Mouse (Mus musculus) forebrain, embryonic 15.5 days (tissue): Measurements from ENCODE around the gene Spata31d1d. TPM values are rescaled to one million over a fixed set of nuclear protein-coding genes. Genes with fewer than 3 reads are reported as not detected.
"Not testable (repeated sequence)": the region's sequence is repeated elsewhere in the genome, so short reads cannot be mapped to it uniquely, and the experiment has no call there.

Source experiments
- ATAC-seq: fragments of 200-750 bp; cut with Nextera tagmentation; replicated peaks from 2 replicates; pipeline ENCODE4 v1.8.0; 2017; ENCODE audit warnings: mild to moderate bottlenecking, moderate TSS enrichment, moderate library complexity
- H3K27ac ChIP-seq: fragments of 300-500 bp; sonication (generic); replicated peaks from 2 replicates; pipeline ENCODE4 v1.5.1; 2015; ENCODE audit warnings: mild to moderate bottlenecking, inconsistent platforms
- H3K27me3 ChIP-seq: fragments of 300-500 bp; sonication (generic); 2 replicates; pipeline ENCODE4 v1.6.1; 2015; ENCODE audit warnings: inconsistent platforms
- H3K36me3 ChIP-seq: fragments of 300-500 bp; sonication (generic); 2 replicates; pipeline ENCODE4 v1.6.1; 2015; ENCODE audit warnings: mild to moderate bottlenecking, inconsistent platforms
- H3K4me1 ChIP-seq: fragments of 300-500 bp; sonication (generic); 2 replicates; pipeline ENCODE4 v1.6.1; 2015; ENCODE audit warnings: inconsistent platforms
- H3K4me2 ChIP-seq: fragments of 300-500 bp; sonication (generic); replicated peaks from 2 replicates; pipeline ENCODE4 v1.6.1; 2015; ENCODE audit warnings: mild to moderate bottlenecking, inconsistent platforms
- H3K4me3 ChIP-seq: fragments of 300-500 bp; sonication (generic); 2 replicates; pipeline ENCODE4 v1.5.1; 2015; ENCODE audit warnings: mild to moderate bottlenecking, inconsistent platforms
- H3K9ac ChIP-seq: fragments of 300-500 bp; sonication (generic); replicated peaks from 2 replicates; pipeline ENCODE4 v1.6.1; 2015; ENCODE audit warnings: mild to moderate bottlenecking, inconsistent platforms
- H3K9me3 ChIP-seq: fragments of 300-500 bp; sonication (generic); 2 replicates; pipeline ENCODE4 v1.6.1; 2016; ENCODE audit warnings: inconsistent platforms
- WGBS: fragments of 180-500 bp; shearing (Covaris S2); methylation state at CpG from one replicate; pipeline ENCODE4 v1.1.7; 2015; ENCODE audit warnings: mixed read lengths; 5-methylcytosine and 5-hydroxymethylcytosine counted together
- polyA plus RNA-seq: library from polyadenylated mRNA; unstranded; fragments of >200 nt; fragmentation: Nextera tagmentation; extraction: Ambion mirVana; gene quantifications from 2 replicates; pipeline ENCODE4 v1.2.1, GENCODE M21; 2015

The Spata31d1d gene
- polyA plus RNA-seq, 1 experiment from 2014 or later, result not detected

DNA sequence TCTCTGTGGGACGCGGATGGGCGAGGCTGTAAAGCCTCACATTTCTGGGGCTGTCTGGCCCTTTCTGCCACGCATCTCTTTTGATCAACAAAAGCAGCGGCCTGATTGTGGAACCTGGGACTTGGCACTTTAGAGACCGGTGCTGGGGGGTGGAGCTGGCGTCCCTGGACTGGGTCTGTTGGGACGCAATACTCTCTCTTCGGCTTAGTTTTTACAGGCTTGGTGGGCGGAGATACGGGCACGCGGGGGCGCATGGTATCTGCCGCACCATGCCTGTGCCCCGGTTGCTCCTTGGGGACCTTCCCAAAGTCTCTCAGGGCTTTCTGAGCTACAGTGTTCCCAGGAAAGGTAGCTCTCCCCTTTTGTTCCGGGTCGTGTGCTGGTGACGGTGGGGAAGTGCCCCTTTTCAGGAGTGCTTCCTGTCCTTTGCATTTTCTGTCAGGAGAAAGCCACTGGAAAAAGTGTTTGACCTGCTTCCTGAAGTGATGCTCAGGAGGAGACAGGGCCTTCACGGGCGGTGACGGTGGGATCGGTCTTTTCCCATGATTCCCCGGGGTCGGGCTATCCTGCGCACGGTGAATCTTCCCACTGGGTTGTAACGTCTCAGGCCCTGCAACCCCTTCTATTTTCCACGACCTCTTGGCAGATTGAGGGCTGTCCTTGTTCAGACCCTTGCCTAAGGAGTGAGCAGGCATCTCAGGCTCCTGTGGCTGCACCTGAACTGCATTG lies 5.2 kb downstream of the Spata31d1d start:
- Histone ChIP-seq H3K36me3 (no peaks in the 10 kb centered on the region), H3K9me3 (no peaks in the 10 kb centered on the region), H3K27ac (no peak overlapping the region), H3K27me3 (no peaks in the 10 kb centered on the region), H3K4me2 (peak overlapping the region; percentile 36), H3K4me1 (0 out of 2 replicates have a peak, but pooled peaks cover 4% of the 10 kb centered on the region), H3K9ac (peak overlapping the region; percentile 16; the same call in 1 of the 2 replicates), H3K4me3 (0 out of 2 replicates have a peak overlapping the region, but pooled peaks have one; percentile 2)
- no peak for ATAC-seq
- 32% methylated on average over 29 of the region's 29 CpGs for WGBS

GRCm38 (mm10) chr13:59722089-59722488 lies 9.5 kb downstream of the Spata31d1d start:
- not testable (repeated sequence) for H3K4me3 ChIP-seq, H3K27me3 ChIP-seq, H3K4me2 ChIP-seq, H3K9ac ChIP-seq, H3K27ac ChIP-seq, H3K9me3 ChIP-seq, H3K36me3 ChIP-seq, H3K4me1 ChIP-seq, ATAC-seq
- 89% methylated on average over 1 of the region's 1 CpGs for WGBS

- Histone ChIP-seq H3K9me3 (no peaks in the 10 kb centered on the region), H3K36me3 (no peaks in the 10 kb centered on the region), H3K27me3 (no peaks in the 10 kb centered on the region), H3K4me3 (no peak overlapping the region), H3K4me1 (no peaks in the 10 kb centered on the region), H3K27ac (no peak overlapping the region), H3K4me2 (no peak overlapping the region), H3K9ac (no peak overlapping the region)
- ATAC-seq, result no peak
- 90% methylated on average over 1 of the region's 1 CpGs for WGBS
Measured at GRCm38 (mm10) chr13:59719475-59719874, 12.1 kb downstream of the Spata31d1d start.

DNA sequence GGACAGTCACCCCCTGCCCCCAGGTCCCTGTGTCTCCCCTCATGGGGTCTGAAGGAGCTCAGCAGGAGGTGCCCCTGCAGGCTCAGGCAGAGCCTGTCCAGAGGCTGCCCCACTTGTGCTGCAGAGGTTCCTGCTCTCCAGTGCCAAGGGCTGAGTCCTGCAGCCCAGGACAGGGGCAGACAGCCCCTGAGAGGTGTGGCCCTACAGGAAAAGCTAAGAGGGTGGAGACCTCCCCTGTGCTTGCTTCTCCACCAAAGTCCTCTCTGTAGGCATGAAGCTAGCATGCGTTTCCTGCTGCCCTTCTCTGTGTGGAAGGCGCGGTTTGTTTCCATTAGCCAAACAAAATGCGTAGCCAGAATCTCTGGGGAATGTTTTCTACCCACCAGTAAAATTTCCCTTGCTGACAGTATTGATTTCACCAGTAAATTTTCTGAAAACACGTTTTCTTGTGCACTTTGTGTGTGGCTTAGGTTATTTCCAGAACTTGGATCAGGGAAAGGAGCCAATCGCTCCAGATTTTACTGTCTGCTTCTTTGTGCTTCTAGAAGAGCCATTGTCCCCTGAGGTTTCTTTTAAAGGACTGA lies 12.6 kb downstream of the Spata31d1d start:
- not testable (repeated sequence) for H3K4me1 ChIP-seq, H3K4me3 ChIP-seq, H3K9me3 ChIP-seq, H3K27me3 ChIP-seq, H3K9ac ChIP-seq, H3K27ac ChIP-seq, ATAC-seq, H3K4me2 ChIP-seq, H3K36me3 ChIP-seq
- WGBS, result 37% methylated on average over 6 of the region's 6 CpGs

DNA sequence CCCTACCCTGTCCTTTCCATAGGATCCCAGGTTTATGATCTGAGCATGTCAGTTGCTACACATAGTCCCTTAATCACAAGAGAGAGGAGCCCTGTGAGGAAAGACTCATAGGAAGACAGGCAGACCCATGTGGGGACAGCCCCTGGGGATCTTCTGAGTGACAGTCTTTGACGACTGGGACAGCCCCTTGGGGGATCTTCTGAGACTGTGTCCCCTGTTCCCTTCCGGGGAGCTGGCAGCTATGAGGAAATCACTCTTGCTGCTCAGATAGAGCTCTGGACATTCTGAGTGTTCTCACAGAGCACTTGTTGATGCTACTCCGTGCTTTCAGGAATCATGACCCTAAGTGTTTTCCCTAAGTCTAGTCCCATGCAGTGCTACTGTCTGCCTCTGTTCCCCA lies 17.8 kb downstream of the Spata31d1d start:
- WGBS, result 51% methylated on average over 3 of the region's 3 CpGs
- Histone ChIP-seq H3K27ac (no peak overlapping the region), H3K9me3 (no peaks in the 10 kb centered on the region), H3K4me2 (no peak overlapping the region), H3K9ac (no peak overlapping the region), H3K27me3 (no peaks in the 10 kb centered on the region), H3K4me1 (no peaks in the 10 kb centered on the region), H3K4me3 (no peak overlapping the region), H3K36me3 (no peaks in the 10 kb centered on the region)
- ATAC-seq, result no peak

DNA sequence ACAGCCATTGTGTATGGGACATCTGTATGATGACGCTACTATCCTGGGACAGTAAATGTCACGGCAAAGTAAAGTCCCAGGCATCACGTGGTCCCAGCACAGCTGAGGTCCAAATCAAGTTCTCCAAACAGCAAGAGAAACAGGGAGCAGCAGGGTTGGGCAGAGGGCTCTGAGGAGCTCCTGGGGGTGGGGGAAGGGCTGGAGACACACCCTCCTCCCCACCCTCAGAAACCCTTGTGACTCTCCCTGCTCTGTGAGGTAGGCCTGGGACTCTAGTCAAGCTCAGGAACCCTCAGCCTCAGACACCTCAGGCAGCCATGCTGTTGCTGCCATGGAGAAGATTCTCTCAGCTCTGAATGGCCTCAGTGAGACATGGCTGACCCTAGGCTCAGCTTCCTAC lies 19.6 kb downstream of the Spata31d1d start, which contains the start of gene Spata31d1b:
Gene Spata31d1b, plus strand, starts transcription at position 301 of the 400 bp plus-strand sequence.
- H3K9me3 ChIP-seq, H3K9ac ChIP-seq, ATAC-seq, H3K4me3 ChIP-seq, H3K4me1 ChIP-seq, H3K4me2 ChIP-seq, H3K36me3 ChIP-seq, H3K27me3 ChIP-seq, H3K27ac ChIP-seq: not testable (repeated sequence)
- WGBS, result 73% methylated on average over 3 of the region's 3 CpGs

- no peak for ATAC-seq
- Histone ChIP-seq H3K9ac (no peak within 1 kb of the TSS), H3K36me3 (no peaks in the 10 kb centered on the region), H3K27ac (no peak within 1 kb of the TSS), H3K9me3 (no peaks in the 10 kb centered on the region), H3K27me3 (no peaks in the 10 kb centered on the region), H3K4me3 (no peak within 1 kb of the TSS), H3K4me1 (no peaks in the 10 kb centered on the region), H3K4me2 (no peak within 1 kb of the TSS)
- 94% methylated on average over 15 of the region's 15 CpGs for WGBS
Measured at GRCm38 (mm10) chr13:59710230-59710629, 21.3 kb downstream of the Spata31d1d start, which contains the start of gene Spata31d1a. Gene Spata31d1a (minus strand): TSS chr13:59710330.

DNA sequence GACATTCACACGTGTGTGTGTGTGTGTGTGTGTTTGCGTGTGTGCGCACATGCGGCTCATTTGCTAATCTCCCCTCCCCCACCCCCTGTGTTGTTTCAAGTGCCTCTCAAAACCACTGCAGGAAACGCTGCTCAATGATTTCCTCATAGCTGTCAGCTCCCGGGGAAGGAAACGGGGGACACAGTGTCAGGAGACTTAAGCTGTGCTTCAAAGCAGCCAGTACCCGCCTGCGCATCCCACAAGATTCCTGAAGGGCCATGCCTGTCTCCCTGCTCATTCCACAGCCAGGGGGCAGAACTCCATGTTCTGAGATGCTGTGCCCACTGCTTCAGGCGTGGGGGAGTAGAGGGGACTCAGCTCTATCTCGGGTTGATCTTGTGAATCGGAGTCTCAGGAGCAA lies 27.0 kb downstream of the Spata31d1d start:
- Histone ChIP-seq H3K27ac (no peak overlapping the region), H3K4me2 (no peak overlapping the region), H3K36me3 (no peaks in the 10 kb centered on the region), H3K27me3 (no peaks in the 10 kb centered on the region), H3K9me3 (no peaks in the 10 kb centered on the region), H3K9ac (no peak overlapping the region), H3K4me3 (no peak overlapping the region), H3K4me1 (no peaks in the 10 kb centered on the region)
- 61% methylated on average over 12 of the region's 12 CpGs for WGBS
- ATAC-seq, result 0 out of 2 replicates have a peak, but pooled peaks have one; percentile 58

DNA sequence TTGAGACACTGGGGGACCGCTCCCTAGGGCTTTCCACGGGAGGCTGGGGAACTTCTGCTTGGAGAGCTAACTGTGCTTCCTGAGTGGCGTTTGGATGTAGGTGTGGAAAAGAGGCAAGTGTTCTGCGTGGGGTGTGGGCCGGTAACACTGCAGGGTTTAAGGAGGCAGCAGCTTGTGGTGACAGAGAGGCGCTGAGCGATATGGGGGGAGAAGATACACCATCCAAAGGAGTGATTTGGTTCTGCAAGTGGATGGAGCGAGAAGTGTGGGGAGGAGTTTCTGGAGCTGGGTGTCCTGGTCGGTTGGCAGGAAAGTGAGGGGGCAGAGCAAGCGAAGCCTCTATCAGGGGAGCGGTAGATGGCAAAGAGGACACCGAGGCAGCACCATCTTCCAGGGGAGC lies 28.0 kb downstream of the Spata31d1d start:
- Histone ChIP-seq H3K4me1 (no peaks in the 10 kb centered on the region), H3K4me3 (no peak overlapping the region), H3K27ac (no peak overlapping the region), H3K27me3 (no peaks in the 10 kb centered on the region), H3K9me3 (no peaks in the 10 kb centered on the region), H3K36me3 (no peaks in the 10 kb centered on the region), H3K9ac (no peak overlapping the region), H3K4me2 (no peak overlapping the region)
- no peak for ATAC-seq
- WGBS, result 88% methylated on average over 12 of the region's 12 CpGs

DNA sequence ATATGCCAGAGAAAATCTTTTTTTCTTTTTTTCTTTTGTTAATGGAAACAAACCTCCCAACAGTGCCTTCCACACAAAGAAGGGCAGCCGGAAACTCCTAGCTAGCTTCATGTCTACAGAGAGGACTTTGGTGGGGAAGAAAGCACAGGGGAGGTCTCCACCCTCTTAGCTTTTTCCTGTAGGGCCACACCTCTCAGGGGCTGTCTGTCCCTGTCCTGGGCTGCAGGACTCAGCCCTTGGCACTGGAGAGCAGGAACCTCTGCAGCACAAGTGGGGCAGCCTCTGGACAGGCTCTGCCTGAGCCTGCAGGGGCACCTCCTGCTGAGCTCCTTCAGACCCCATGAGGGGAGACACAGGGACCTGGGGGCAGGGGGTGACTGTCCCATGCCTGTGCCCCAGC lies 31.4 kb downstream of the Spata31d1d start:
- H3K36me3 ChIP-seq, H3K4me1 ChIP-seq, H3K27me3 ChIP-seq, H3K9ac ChIP-seq, H3K4me2 ChIP-seq, ATAC-seq, H3K9me3 ChIP-seq, H3K4me3 ChIP-seq, H3K27ac ChIP-seq: not testable (repeated sequence)
- 56% methylated on average over 1 of the region's 1 CpGs for WGBS

DNA sequence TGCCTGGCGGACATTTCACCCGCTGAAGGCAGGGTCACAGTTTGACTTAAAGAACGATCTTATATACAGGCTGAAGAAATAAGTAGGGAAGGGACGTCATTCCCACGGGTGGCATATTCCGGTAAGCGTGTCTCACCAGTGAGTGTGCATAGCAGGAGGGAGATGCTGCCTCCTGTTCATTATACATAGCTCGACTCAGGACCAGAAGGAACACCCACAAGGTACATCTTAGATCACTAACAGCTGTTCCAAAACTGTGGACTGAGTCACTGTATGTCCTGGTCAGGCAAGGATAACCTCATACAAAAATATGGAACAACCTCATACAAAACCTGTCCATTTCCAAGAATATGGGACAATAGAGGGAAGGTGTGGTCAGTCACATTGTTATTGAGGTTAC lies 32.4 kb downstream of the Spata31d1d start:
- no peaks in the 10 kb centered on the region for H3K9me3 ChIP-seq
- ATAC-seq, result no peak
- no peak overlapping the region for H3K4me2 ChIP-seq
- H3K4me3 ChIP-seq, result no peak overlapping the region
- 89% methylated on average over 8 of the region's 8 CpGs for WGBS
- no peaks in the 10 kb centered on the region for H3K27me3 ChIP-seq
- no peak overlapping the region for H3K27ac ChIP-seq
- no peaks in the 10 kb centered on the region for H3K36me3 ChIP-seq
- H3K4me1 ChIP-seq, result no peaks in the 10 kb centered on the region
- H3K9ac ChIP-seq, result no peak overlapping the region

GRCm38 (mm10) chr13:59695781-59696180 lies 35.8 kb downstream of the Spata31d1d start:
- no peaks in the 10 kb centered on the region for H3K27me3 ChIP-seq
- H3K4me1 ChIP-seq, result no peaks in the 10 kb centered on the region
- no peak overlapping the region for H3K4me3 ChIP-seq
- 90% methylated on average over 7 of the region's 7 CpGs for WGBS
- no peaks in the 10 kb centered on the region for H3K9me3 ChIP-seq
- no peak overlapping the region for H3K4me2 ChIP-seq
- H3K36me3 ChIP-seq, result no peaks in the 10 kb centered on the region
- ATAC-seq, result no peak
- no peak overlapping the region for H3K27ac ChIP-seq
- H3K9ac ChIP-seq, result no peak overlapping the region
